Mouse (Mus musculus): ENCODE measurements around the gene B3gnt7.

- no peak for TF ChIP-seq POLR2A (IDR thresholded peaks at IDR 0.05; ENCODE audit: borderline replicate concordance, extremely low read depth, insufficient read depth, insufficient read length, poor library complexity, severe bottlenecking)
- TF ChIP-seq CTCF (IDR thresholded peaks at IDR 0.05; ENCODE audit: borderline replicate concordance, extremely low read depth, insufficient read depth, insufficient read length) = no peak
Measured at GRCm38 (mm10) chr1:86349696-86350095, 47.1 kb downstream of the B3gnt7 start.

All from brain, embryonic 14.5 days (tissue).